Mouse (Mus musculus): ENCODE data around the gene Fgfr2.

- TF ChIP-seq POLR2A (IDR thresholded peaks at IDR 0.05; ENCODE audit: borderline replicate concordance, extremely low read depth, insufficient read depth, insufficient read length, poor library complexity, severe bottlenecking): no peak
- TF ChIP-seq CTCF (IDR thresholded peaks at IDR 0.05; ENCODE audit: borderline replicate concordance, extremely low read depth, insufficient read depth, insufficient read length): no peak
Observed at GRCm38 (mm10) chr7:132245730-132246129, 877.4 kb downstream of the Fgfr2 start.

Data from brain, embryonic 14.5 days (tissue).